Mouse (Mus musculus) neural tube, embryonic 15.5 days (tissue): ENCODE measurements around the gene Uox. TPM values are rescaled to one million over a fixed set of nuclear protein-coding genes. Genes with fewer than 3 reads are reported as not detected.

Source experiments
- ATAC-seq: fragments of 200-750 bp; cut with Nextera tagmentation; 2 replicates; pipeline ENCODE4 v1.8.0; 2017; ENCODE audit warnings: mild to moderate bottlenecking, moderate TSS enrichment, moderate library complexity; ENCODE audit not compliant: low FRiP score
- H3K27ac ChIP-seq: fragments of 300-500 bp; sonication (generic); replicated peaks from 2 replicates; pipeline ENCODE4 v1.5.1; 2015; ENCODE audit warnings: mild to moderate bottlenecking, inconsistent platforms
- H3K27me3 ChIP-seq: fragments of 300-500 bp; sonication (generic); replicated peaks from 2 replicates; pipeline ENCODE4 v1.6.1; 2015; ENCODE audit warnings: inconsistent platforms
- H3K36me3 ChIP-seq: fragments of 300-500 bp; sonication (generic); 2 replicates; pipeline ENCODE4 v1.6.1; 2015; ENCODE audit warnings: inconsistent platforms
- H3K4me1 ChIP-seq: fragments of 300-500 bp; sonication (generic); 2 replicates; pipeline ENCODE4 v1.6.1; 2015; ENCODE audit warnings: inconsistent platforms
- H3K4me2 ChIP-seq: fragments of 300-500 bp; sonication (generic); 2 replicates; pipeline ENCODE4 v1.6.1; 2015; ENCODE audit warnings: inconsistent platforms, mild to moderate bottlenecking, moderate library complexity
- H3K4me3 ChIP-seq: fragments of 300-500 bp; sonication (generic); replicated peaks from 2 replicates; pipeline ENCODE4 v1.5.1; 2015; ENCODE audit warnings: mild to moderate bottlenecking, inconsistent platforms
- H3K9ac ChIP-seq: fragments of 300-500 bp; sonication (generic); replicated peaks from 2 replicates; pipeline ENCODE4 v1.6.1; 2015; ENCODE audit warnings: mild to moderate bottlenecking, inconsistent platforms
- H3K9me3 ChIP-seq: fragments of 300-500 bp; sonication (generic); replicated peaks from 2 replicates; pipeline ENCODE4 v1.6.1; 2016; ENCODE audit warnings: inconsistent platforms
- WGBS: fragments of 180-500 bp; shearing (Covaris S2); methylation state at CpG from one replicate; pipeline ENCODE4 v1.1.7; 2015; ENCODE audit warnings: mixed read lengths; 5-methylcytosine and 5-hydroxymethylcytosine counted together
- polyA plus RNA-seq: library from polyadenylated mRNA; unstranded; fragments of >200 nt; fragmentation: Nextera tagmentation; extraction: Ambion mirVana; gene quantifications from 2 replicates; pipeline ENCODE4 v1.2.1, GENCODE M21; 2015

The Uox gene
- 0.15 TPM in 1 of 2 replicates, not detected in the other for polyA plus RNA-seq

DNA sequence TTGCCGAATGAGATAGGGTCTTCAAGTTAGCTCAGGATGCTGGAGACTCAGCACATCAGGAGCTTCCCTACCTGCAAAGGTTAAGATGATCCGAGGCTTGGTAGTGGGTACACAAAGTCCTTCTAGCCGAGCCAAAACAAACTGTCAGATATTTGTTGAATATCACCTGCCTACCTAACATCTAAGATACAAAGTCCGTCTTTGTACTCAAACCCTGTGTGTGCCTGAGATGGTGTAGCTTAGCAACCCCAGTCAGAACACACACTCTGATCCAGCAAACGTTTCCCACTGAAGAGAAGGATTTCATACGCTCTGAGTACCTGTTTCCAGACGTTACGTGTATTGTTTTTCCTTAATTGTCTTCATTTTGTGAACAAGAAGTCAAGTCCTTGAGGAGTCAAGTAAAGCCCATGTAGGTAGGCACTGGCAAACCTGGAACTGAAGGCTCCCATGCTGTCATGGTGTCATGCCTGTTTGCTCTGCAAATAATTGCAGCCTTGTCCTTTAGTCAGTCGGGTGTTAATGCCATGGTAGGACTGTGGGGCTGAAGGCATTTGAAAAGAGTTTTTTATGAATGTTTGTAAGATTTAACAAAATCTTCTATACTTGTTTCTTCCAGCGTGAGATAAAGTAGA is at the start of gene Uox:
Gene Uox (plus strand): TSS at position 279 of the 635 bp plus-strand sequence.
- WGBS = 85% methylated on average over 10 of the region's 10 CpGs
- no peak for ATAC-seq

DNA sequence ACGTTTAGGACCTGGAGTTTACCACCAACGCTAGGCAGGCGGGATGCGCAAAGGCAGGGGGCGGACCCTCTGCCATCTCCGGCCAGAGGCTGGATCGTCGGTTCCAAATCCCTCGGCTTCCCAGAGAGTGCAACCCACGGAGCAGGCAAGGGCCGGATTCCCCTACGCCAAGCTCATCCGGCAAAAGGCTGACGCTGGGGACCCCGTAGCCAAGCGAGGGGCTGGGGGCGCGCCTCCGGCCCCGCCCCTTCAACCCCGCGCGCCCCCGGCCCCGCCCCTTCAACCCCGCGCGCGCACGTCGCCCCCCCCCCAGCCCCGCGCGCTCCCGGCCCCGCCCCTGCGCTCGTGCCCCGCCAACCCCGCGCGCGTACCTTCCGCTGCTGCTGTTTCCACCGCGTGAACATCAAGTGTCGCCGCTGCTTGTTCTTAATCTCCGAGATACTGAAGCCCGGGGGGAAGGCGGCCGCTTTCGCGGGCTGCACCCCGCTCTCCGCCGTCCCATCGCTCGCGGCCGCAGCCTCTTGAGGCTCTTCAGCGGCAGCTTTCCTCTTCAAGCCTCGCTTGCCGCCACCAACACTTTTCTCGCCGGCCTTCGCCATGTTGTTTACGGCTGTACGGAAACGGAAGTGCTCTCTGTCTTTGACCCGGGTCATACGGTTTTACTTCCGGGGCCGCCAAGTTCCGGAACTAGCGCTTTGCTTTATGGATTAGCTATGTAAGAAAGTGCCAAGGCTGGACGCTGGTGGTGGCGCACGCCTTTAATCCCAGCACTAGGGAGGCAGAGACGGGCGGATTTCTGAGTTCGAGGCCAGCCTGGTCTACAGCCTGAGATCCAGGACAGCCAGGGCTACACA is 49.2 kb upstream of the Uox start, which contains the start of gene Rpf1:
Gene Rpf1 (minus strand): TSS at position 632 of the 854 bp plus-strand sequence.
- H3K4me3 ChIP-seq = peak within 1 kb of the TSS; percentile 91
- peaks cover 16% of the 10 kb centered on the region for H3K36me3 ChIP-seq
- H3K9me3 ChIP-seq = no peaks in the 10 kb centered on the region
- peak within 1 kb of the TSS; percentile 72 for H3K4me2 ChIP-seq
- peak; percentile 95 for ATAC-seq
- peaks cover 12% of the 10 kb centered on the region for H3K4me1 ChIP-seq
- H3K27me3 ChIP-seq = no peaks in the 10 kb centered on the region; the same call in 1 of the 2 replicates
- H3K27ac ChIP-seq = peak within 1 kb of the TSS; percentile 99
- peak within 1 kb of the TSS; percentile 86 for H3K9ac ChIP-seq
- WGBS = under 1% methylated on average over 57 of the region's 82 CpGs

More for the DNA sequence above, at the start of gene Uox:
- H3K4me1 ChIP-seq = no peaks in the 10 kb centered on the region
- H3K9ac ChIP-seq = no peak within 1 kb of the TSS
- H3K4me3 ChIP-seq = no peak within 1 kb of the TSS
- H3K9me3 ChIP-seq = no peaks in the 10 kb centered on the region
- no peaks in the 10 kb centered on the region for H3K36me3 ChIP-seq
- H3K27ac ChIP-seq = no peak within 1 kb of the TSS
- H3K4me2 ChIP-seq = no peak within 1 kb of the TSS
- H3K27me3 ChIP-seq = no peaks in the 10 kb centered on the region

DNA sequence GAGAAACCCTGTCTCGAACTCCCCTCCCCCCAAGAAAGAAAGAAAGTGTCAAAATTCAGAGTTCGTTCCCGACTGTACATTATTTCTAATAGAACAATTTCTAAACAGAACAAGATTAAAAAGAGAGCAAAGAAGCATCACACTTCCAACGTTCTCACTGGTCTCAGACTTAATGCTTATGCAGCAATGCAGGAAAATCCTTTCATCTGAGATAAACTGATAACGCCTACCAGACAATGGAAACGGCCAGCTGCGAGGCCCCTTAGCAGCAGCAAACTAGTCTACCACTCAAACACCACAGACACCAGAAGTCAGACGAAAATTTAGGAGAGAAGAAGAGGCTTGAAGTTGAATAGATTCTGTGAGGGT is 48.6 kb upstream of the Uox start:
- H3K36me3 ChIP-seq = peaks cover 16% of the 10 kb centered on the region
- H3K4me3 ChIP-seq = peak overlapping the region; percentile 91
- no peak for ATAC-seq
- 13% methylated on average over 8 of the region's 8 CpGs for WGBS
- no peaks in the 10 kb centered on the region; the same call in 1 of the 2 replicates for H3K27me3 ChIP-seq
- peak overlapping the region; percentile 72 for H3K4me2 ChIP-seq
- peaks cover 12% of the 10 kb centered on the region for H3K4me1 ChIP-seq
- no peaks in the 10 kb centered on the region for H3K9me3 ChIP-seq
- H3K9ac ChIP-seq = no peak overlapping the region
- H3K27ac ChIP-seq = peak overlapping the region; percentile 99

DNA sequence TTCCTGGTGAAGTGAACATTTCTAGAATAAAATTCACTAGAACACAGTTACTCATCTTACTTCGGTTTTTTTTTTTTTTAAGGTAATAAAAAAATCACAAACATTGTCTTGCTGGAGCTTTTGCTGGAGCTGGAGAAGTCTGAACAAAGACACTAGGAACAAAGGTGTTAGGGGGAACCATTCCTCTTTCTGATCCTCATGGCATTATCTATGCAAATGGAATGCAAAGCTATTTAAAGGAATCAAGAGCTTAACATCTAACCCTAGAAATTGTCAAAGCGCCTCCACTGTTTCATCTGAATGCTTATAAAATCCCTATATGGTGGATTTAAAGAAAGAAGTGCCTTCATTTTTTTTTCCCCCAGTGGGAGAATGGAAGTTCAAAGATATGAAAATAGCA is 41.9 kb upstream of the Uox start:
- H3K4me1 ChIP-seq = no peaks in the 10 kb centered on the region
- H3K4me3 ChIP-seq = no peak overlapping the region
- no peaks in the 10 kb centered on the region; the same call in 1 of the 2 replicates for H3K27me3 ChIP-seq
- no peak overlapping the region for H3K27ac ChIP-seq
- WGBS = 54% methylated on average over 2 of the region's 2 CpGs
- H3K9me3 ChIP-seq = no peaks in the 10 kb centered on the region
- no peak overlapping the region for H3K4me2 ChIP-seq
- ATAC-seq = no peak
- H3K36me3 ChIP-seq = no peaks in the 10 kb centered on the region
- H3K9ac ChIP-seq = no peak overlapping the region

DNA sequence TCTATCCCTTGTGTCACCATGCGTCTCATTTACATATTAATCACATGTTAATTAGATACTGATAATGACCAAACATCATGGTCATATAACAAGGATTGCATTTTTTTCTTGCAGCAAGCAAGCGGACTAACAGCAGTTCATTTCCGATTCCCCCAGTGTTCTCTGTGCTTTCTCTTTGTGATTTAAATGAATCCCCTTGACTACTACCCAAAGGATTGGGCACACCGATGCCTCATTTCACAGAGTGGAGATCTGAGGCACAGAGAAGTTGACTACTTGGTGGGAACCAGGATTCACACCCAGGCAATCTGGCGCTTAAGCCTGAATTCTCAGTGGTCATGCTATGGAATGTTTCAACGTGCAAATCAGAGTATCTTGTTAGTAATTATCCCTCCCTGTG is 35.2 kb upstream of the Uox start:
- WGBS = 63% methylated on average over 6 of the region's 6 CpGs
- H3K4me1 ChIP-seq = no peaks in the 10 kb centered on the region
- H3K27me3 ChIP-seq = no peaks in the 10 kb centered on the region
- no peak overlapping the region for H3K4me3 ChIP-seq
- H3K4me2 ChIP-seq = no peak overlapping the region
- no peaks in the 10 kb centered on the region for H3K36me3 ChIP-seq
- ATAC-seq = no peak
- H3K9me3 ChIP-seq = no peaks in the 10 kb centered on the region
- no peak overlapping the region for H3K27ac ChIP-seq
- no peak overlapping the region for H3K9ac ChIP-seq

DNA sequence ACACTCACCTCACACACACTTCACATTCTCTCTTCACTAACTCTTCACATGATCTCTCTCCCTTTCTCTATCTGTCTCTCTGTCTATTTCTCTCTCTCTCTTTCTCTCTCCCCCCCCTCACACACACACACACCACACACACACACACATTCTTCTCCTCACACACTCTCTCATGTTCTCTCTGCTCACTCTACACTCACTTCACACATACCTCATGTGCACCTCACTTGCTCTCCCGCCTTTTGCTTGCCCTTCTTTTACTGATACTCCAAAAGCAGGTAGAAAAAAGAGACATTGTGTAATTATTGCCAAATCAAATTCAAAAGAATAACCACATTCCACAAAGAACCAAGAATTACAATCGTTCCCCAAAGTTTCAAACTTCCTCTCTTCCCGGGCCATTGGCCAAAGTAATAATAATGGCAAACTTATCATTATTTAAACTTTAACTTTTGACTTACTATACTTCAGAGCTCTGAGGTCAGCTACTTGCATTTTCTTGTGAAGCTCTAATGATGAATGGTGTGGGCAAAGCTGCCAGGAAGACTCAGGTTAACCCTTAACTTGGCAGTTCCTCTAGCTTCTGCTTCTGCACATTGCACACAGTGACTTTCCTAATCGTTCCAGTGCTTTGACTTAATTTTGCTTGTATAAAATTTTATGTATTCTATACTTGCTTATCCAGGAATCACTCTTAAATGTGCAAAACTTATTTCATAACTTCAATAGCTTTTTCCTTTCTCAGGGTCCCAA is 29.5 kb upstream of the Uox start:
- no peak overlapping the region for H3K27ac ChIP-seq
- H3K9ac ChIP-seq = no peak overlapping the region
- H3K4me2 ChIP-seq = no peak overlapping the region
- no peak overlapping the region for H3K4me3 ChIP-seq
- no peaks in the 10 kb centered on the region for H3K27me3 ChIP-seq
- no peaks in the 10 kb centered on the region for H3K9me3 ChIP-seq
- no peaks in the 10 kb centered on the region for H3K4me1 ChIP-seq
- ATAC-seq = no peak
- WGBS = 89% methylated on average over 4 of the region's 4 CpGs
- H3K36me3 ChIP-seq = no peaks in the 10 kb centered on the region

DNA sequence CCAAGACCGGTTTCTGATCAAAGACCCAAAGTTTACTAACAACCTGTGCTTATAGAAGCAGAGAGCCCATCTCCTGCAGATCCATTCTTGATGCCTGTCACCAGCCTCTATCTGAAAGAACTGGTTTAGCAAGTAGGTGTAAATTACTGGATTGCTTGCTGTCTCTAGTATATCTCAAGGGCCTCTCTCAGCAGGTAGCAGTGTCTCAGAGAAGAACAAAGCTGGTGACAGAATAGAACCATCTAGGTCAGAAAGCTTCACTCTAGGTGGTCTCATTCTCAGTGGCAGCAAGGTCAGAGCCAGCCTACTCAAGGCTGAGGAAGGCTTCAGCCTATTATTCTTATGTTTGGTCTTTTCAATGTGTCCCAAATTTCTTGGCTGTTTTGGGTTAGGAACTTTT is 26.6 kb upstream of the Uox start:
- no peaks in the 10 kb centered on the region for H3K27me3 ChIP-seq
- no peak overlapping the region for H3K9ac ChIP-seq
- no peak for ATAC-seq
- no peak overlapping the region for H3K4me3 ChIP-seq
- H3K36me3 ChIP-seq = no peaks in the 10 kb centered on the region
- WGBS = 17% methylated on average over 1 of the region's 1 CpGs
- H3K4me2 ChIP-seq = no peak overlapping the region
- H3K27ac ChIP-seq = no peak overlapping the region
- H3K4me1 ChIP-seq = no peaks in the 10 kb centered on the region
- H3K9me3 ChIP-seq = no peaks in the 10 kb centered on the region

DNA sequence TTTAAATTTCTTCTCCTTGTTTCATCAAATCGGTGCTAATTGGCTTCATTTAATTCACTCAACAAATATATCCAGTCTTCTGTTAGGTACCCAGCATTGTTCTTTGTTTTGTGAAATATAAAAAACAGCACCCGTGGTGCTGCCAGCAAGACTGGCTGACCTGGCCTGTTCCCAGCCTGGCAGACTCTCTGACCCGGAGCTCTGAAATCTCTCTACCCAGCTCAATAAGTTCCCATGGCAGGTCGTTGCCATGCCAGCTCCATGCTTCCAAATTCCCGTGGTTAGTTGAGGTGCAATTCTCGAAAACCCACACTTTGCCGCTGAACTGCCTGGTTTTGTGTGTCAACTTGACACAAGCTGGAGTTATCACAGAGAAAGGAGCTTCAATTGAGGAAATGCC is 15.4 kb upstream of the Uox start:
- no peaks in the 10 kb centered on the region for H3K27me3 ChIP-seq
- no peak overlapping the region for H3K4me2 ChIP-seq
- 80% methylated on average over 7 of the region's 7 CpGs for WGBS
- no peak overlapping the region for H3K9ac ChIP-seq
- no peaks in the 10 kb centered on the region for H3K4me1 ChIP-seq
- no peaks in the 10 kb centered on the region for H3K36me3 ChIP-seq
- no peaks in the 10 kb centered on the region for H3K9me3 ChIP-seq
- no peak overlapping the region for H3K4me3 ChIP-seq
- H3K27ac ChIP-seq = no peak overlapping the region
- ATAC-seq = no peak

DNA sequence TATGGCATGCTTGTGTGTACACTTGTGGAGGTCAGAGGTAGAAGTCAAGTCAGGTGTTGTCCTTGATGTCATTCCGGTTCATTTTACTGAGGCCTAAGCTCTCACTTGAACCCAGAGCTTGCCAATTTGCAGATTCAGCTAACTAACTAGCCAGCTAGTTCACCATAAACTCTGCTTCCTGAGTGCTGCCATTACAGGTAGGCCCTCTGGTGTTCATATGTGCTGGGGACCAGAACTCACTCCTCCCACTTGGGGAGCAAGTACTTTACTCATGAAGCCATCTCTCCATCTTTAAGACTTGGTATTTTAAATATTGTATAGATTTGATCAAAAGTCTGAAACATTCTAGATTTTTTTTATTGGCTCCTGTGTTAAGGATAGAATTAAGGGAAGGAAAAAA is 13.7 kb upstream of the Uox start:
- H3K4me3 ChIP-seq = no peak overlapping the region
- H3K4me1 ChIP-seq = no peaks in the 10 kb centered on the region
- no peak overlapping the region for H3K9ac ChIP-seq
- H3K4me2 ChIP-seq = no peak overlapping the region
- no peaks in the 10 kb centered on the region for H3K36me3 ChIP-seq
- no peaks in the 10 kb centered on the region for H3K27me3 ChIP-seq
- WGBS = 94% methylated on average over 1 of the region's 1 CpGs
- no peaks in the 10 kb centered on the region for H3K9me3 ChIP-seq
- no peak overlapping the region for H3K27ac ChIP-seq
- ATAC-seq = no peak

DNA sequence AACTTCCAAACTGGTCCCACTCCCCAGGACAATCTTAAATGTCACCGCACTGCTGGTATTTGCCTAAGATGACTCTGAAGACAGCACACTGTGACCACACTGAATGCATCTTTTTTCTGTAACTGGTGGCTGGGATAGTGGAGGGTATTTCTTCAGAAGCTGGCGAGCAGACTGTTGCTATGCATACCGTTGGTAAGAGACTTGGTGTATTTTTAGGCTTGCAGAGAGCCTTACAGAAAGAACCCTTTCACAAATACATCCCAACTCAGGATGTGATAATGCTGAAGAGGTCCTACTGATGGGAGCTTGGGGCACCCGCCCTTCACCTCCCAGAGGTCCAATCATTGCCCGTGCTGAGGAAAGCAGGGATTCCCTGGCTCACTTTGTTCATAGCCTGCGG is 12.7 kb upstream of the Uox start:
- no peak for ATAC-seq
- Histone ChIP-seq H3K27me3 (no peaks in the 10 kb centered on the region), H3K4me3 (no peak overlapping the region), H3K9me3 (no peaks in the 10 kb centered on the region), H3K4me2 (no peak overlapping the region), H3K9ac (no peak overlapping the region), H3K36me3 (no peaks in the 10 kb centered on the region), H3K27ac (no peak overlapping the region), H3K4me1 (no peaks in the 10 kb centered on the region)
- 89% methylated on average over 6 of the region's 6 CpGs for WGBS

DNA sequence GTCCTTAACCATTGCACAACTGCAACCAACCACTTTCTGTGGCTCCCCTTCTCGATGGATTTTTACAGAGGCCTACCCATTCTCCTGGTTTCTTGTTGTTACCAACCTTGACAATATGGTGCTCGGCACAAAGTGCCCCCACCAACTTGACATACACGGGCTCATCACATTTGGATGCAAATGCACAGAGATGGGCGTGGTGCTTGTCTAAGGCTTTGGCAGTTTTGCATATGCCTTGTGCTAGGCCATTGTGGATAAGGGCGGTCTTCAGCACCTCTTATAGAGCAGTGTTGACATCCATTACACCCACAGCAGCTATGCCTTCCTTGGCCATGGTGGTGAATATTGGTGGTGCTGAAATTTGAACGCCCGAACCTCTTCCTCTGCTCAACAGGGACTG is 7.3 kb upstream of the Uox start:
- H3K9me3 ChIP-seq = no peaks in the 10 kb centered on the region
- no peak for ATAC-seq
- H3K4me1 ChIP-seq = no peaks in the 10 kb centered on the region; the same call in 1 of the 2 replicates
- no peak overlapping the region for H3K27ac ChIP-seq
- no peak overlapping the region for H3K4me3 ChIP-seq
- H3K27me3 ChIP-seq = no peaks in the 10 kb centered on the region
- no peak overlapping the region for H3K4me2 ChIP-seq
- H3K9ac ChIP-seq = no peak overlapping the region
- no peaks in the 10 kb centered on the region for H3K36me3 ChIP-seq
- 91% methylated on average over 7 of the region's 7 CpGs for WGBS
